Mouse (Mus musculus): ENCODE results near the gene Dlk2. TPM values are rescaled to one million over a fixed set of nuclear protein-coding genes. Genes with fewer than 3 reads are reported as not detected.

Dlk2 gene
- 36.9 TPM for polyA plus RNA-seq (2015; fragmentation: Illumina TruSeq; extraction: RNeasy Lipid Tissue Mini Kit (QIAGEN cat#74804); ENCODE audit: low read depth, low replicate concordance)

DNA sequence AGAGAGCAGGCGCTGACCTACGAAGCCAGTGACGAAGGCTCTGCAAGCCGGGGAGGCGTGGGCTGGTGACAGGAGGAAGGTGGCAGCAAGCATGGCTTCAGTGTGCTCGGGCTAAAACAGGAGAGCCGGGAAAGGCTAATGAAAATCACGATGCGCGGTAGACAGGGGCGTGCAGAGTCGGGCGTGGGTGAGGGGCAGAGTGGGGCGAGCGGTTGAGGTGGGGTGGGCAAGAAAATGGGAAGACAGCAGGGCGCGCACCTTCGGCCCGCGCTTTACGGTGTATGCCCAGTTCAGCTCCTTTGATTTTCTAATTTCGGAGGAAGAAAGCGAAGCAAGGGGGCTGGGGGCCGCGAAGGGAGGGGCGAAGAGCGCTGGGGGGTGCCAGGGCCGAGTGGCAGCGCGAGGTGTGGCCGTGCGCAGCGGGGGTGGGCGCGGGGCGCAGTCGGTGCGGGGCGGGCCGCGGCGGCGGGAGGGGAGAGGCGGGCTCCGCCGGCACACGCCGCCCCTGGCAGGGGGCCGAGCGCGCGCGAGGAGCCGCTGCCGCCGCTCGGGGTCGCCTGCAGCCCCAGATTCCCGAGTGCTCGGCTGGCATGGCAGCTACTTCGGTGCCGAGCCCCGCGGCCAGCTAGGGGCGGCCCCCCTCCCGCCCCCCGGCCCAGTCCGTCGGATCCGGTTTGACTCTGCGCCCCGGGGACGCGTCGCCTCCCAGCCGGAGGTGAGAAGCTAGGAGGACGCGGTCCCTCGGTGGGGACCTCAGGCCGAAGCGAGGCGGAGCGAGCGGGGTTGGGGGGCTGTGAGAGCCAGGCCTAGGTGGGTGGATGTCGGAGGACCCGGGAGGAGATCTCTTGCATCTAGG is at the start of gene Dlk2:
Gene Dlk2, plus strand, starts transcription at position 58 of the 856 bp plus-strand sequence.

GRCm38 (mm10) chr17:46247512-46248188 is 49.6 kb upstream of the Dlk2 start, which contains the start of the genes Polr1c and Yipf3:
Gene Polr1c, minus strand, starts transcription at chr17:46248054.
Gene Yipf3, plus strand, starts transcription at chr17:46248080.

DNA sequence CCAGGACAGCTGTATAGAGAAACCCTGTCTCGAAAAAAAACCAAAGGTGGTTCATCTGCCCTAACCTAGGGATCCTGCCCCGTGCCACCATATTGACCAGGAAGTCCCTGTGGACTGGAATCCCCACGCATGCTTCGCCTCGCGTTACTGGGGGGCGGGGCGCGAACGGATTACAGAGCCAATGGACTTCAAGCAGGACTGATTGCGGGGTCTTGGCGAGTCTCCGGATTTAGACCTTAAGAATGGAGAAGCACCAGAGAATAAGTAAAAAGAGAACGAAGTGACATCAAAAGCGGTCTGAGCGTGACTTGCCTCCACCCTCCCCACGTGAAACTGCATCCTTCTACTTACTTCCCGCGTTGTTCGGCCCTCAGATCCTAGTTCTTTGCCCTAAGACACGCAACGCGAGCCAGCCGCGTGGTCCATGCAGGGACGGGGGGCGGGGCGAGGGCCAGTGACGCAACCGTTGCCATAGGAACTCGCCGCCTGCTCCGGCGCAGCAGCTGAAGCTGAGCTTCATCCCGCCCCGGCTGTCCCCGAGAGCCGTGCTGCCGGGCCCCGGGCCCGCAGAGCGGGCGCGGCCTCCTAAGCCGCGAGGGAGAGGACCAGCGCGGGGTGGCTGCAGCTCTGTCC is 43.7 kb upstream of the Dlk2 start, which contains the start of gene Lrrc73:
Gene Lrrc73, plus strand, starts transcription at position 80 of the 633 bp plus-strand sequence.

DNA sequence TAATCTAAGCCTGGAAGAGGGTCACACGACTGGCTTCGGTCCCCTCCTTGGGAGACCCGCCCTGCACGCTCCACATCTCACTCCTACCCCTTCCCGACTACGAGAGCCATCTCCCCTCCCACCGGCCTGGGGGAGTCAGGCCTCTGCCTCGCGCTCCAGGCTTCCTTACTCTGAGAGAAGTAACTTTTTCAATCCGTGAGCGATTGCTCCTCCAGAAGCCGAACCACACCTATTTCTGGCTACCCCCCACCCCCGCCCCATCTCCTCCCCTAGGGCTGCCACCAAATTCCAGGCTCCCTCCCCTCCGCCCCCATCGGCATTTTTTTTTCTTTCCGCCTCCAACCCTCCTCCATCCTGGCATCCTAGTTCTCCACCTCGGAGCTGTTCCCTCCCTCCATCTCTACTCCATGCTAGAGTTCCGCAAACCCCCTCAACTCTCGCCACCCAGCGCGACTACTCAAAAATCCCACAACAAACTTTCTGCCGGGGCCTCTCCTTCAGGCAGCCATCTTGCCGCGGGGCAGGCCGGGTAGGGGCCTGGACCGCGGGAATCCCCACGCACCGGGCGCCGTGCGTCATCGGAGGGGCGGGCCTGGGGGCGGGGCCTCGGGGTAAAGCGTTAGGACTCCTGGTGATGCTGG is 14.6 kb upstream of the Dlk2 start, which contains the start of gene Tjap1:
Gene Tjap1, minus strand, starts transcription at position 544 of the 641 bp plus-strand sequence.

GRCm38 (mm10) chr17:46327906-46328534 is 30.8 kb downstream of the Dlk2 start, which contains the start of gene Abcc10:
Gene Abcc10, minus strand, starts transcription at chr17:46328352.

Other genes starting within 250 kb of the Dlk2 start
- 130 TPM for gene Mrps18a, start 186.4 kb upstream of the Dlk2 start, polyA plus RNA-seq (2015; fragmentation: Illumina TruSeq; extraction: RNeasy Lipid Tissue Mini Kit (QIAGEN cat#74804); ENCODE audit: low read depth, low replicate concordance)
- 23.4 TPM for gene Rsph9, start 153.2 kb upstream of the Dlk2 start, polyA plus RNA-seq (2015; fragmentation: Illumina TruSeq; extraction: RNeasy Lipid Tissue Mini Kit (QIAGEN cat#74804); ENCODE audit: low read depth, low replicate concordance)
- 16.5 TPM for gene Mad2l1bp, start 143.9 kb upstream of the Dlk2 start, polyA plus RNA-seq (2015; fragmentation: Illumina TruSeq; extraction: RNeasy Lipid Tissue Mini Kit (QIAGEN cat#74804); ENCODE audit: low read depth, low replicate concordance)
- 86.9 TPM for gene Gtpbp2, start 136.4 kb upstream of the Dlk2 start, polyA plus RNA-seq (2015; fragmentation: Illumina TruSeq; extraction: RNeasy Lipid Tissue Mini Kit (QIAGEN cat#74804); ENCODE audit: low read depth, low replicate concordance)
- 3.9 TPM for gene Polh, start 94.8 kb upstream of the Dlk2 start, polyA plus RNA-seq (2015; fragmentation: Illumina TruSeq; extraction: RNeasy Lipid Tissue Mini Kit (QIAGEN cat#74804); ENCODE audit: low read depth, low replicate concordance)
- gene Xpo5, start 94.6 kb upstream of the Dlk2 start, polyA plus RNA-seq (2015; fragmentation: Illumina TruSeq; extraction: RNeasy Lipid Tissue Mini Kit (QIAGEN cat#74804); ENCODE audit: low read depth, low replicate concordance), result 28.6 TPM
- gene Polr1c, start 49.4 kb upstream of the Dlk2 start, polyA plus RNA-seq (2015; fragmentation: Illumina TruSeq; extraction: RNeasy Lipid Tissue Mini Kit (QIAGEN cat#74804); ENCODE audit: low read depth, low replicate concordance), result 41.5 TPM
- 66.5 TPM for gene Yipf3, start 49.3 kb upstream of the Dlk2 start, polyA plus RNA-seq (2015; fragmentation: Illumina TruSeq; extraction: RNeasy Lipid Tissue Mini Kit (QIAGEN cat#74804); ENCODE audit: low read depth, low replicate concordance)
- gene Lrrc73, start 43.9 kb upstream of the Dlk2 start, polyA plus RNA-seq (2015; fragmentation: Illumina TruSeq; extraction: RNeasy Lipid Tissue Mini Kit (QIAGEN cat#74804); ENCODE audit: low read depth, low replicate concordance), result 44.4 TPM
- 31.4 TPM for gene Tjap1, start 14.4 kb upstream of the Dlk2 start, polyA plus RNA-seq (2015; fragmentation: Illumina TruSeq; extraction: RNeasy Lipid Tissue Mini Kit (QIAGEN cat#74804); ENCODE audit: low read depth, low replicate concordance)
- 5.0 TPM for gene Abcc10, start 30.9 kb downstream of the Dlk2 start, polyA plus RNA-seq (2015; fragmentation: Illumina TruSeq; extraction: RNeasy Lipid Tissue Mini Kit (QIAGEN cat#74804); ENCODE audit: low read depth, low replicate concordance)
- 30.7 TPM for gene Zfp318, start 86.3 kb downstream of the Dlk2 start, polyA plus RNA-seq (2015; fragmentation: Illumina TruSeq; extraction: RNeasy Lipid Tissue Mini Kit (QIAGEN cat#74804); ENCODE audit: low read depth, low replicate concordance)
- gene Crip3, start 131.5 kb downstream of the Dlk2 start, polyA plus RNA-seq (2015; fragmentation: Illumina TruSeq; extraction: RNeasy Lipid Tissue Mini Kit (QIAGEN cat#74804); ENCODE audit: low read depth, low replicate concordance), result 2.9 TPM
- not detected for gene Slc22a7, start 141.0 kb downstream of the Dlk2 start, polyA plus RNA-seq (2015; fragmentation: Illumina TruSeq; extraction: RNeasy Lipid Tissue Mini Kit (QIAGEN cat#74804); ENCODE audit: low read depth, low replicate concordance)
- 47.4 TPM for gene Ttbk1, start 190.3 kb downstream of the Dlk2 start, polyA plus RNA-seq (2015; fragmentation: Illumina TruSeq; extraction: RNeasy Lipid Tissue Mini Kit (QIAGEN cat#74804); ENCODE audit: low read depth, low replicate concordance)
- gene Dnph1, start 199.3 kb downstream of the Dlk2 start, polyA plus RNA-seq (2015; fragmentation: Illumina TruSeq; extraction: RNeasy Lipid Tissue Mini Kit (QIAGEN cat#74804); ENCODE audit: low read depth, low replicate concordance), result 5.6 TPM
- gene Cul9, start 249.0 kb downstream of the Dlk2 start, polyA plus RNA-seq (2015; fragmentation: Illumina TruSeq; extraction: RNeasy Lipid Tissue Mini Kit (QIAGEN cat#74804); ENCODE audit: low read depth, low replicate concordance), result 29.7 TPM